In genomic region chr3:142295287-142295676, GRCm38 (mm10) we compare ENCODE assay signal across 13 mouse cellular contexts.
A peak's percentile ranks its signal among the peaks of the same experiment; 100 is the strongest.
DNase-seq lines count a peak whose midpoint lies in the region; ATAC-seq and TF ChIP-seq lines count a peak whose summit lies in the region.
"Had no signal": no experiment of that assay in that cellular context is flagged by ENCODE, and none has a peak within 500 bp of the region (broad histone marks: within the 10 kb centered on the region; RNA-seq: fewer than 3 reads in every experiment).

No protein-coding gene starts in this region.

- ATAC-seq in forebrain, embryonic 13.5 days = peak; percentile 36
- no peak for ATAC-seq in forebrain, postnatal 0 days
- 0 out of 2 replicates have a peak, but pooled peaks have one; percentile 34 for ATAC-seq in intestine, embryonic 15.5 days
- no peak; the same call in 1 of the 2 replicates for ATAC-seq in intestine, postnatal 0 days
- peak; percentile 25; the same call in 1 of the 2 replicates for ATAC-seq in neural tube, embryonic 11.5 days (ENCODE audit: insufficient read depth, low FRiP score, low TSS enrichment)
- ATAC-seq in stomach, postnatal 0 days (ENCODE audit: low FRiP score, low TSS enrichment) = peak; percentile 51; the same call in 1 of the 2 replicates
- ATAC-seq in cerebellum, adult (ENCODE audit: insufficient number of reproducible peaks, low FRiP score, low TSS enrichment) = no peak

- DNase-seq in forebrain, postnatal 0 days = no peak
- no peak for DNase-seq in neural tube, embryonic 11.5 days (ENCODE audit: low spot score)
- DNase-seq in neural tube, embryonic 10.5 days (ENCODE audit: extremely low spot score, low spot score) = no peak
- DNase-seq in stomach, postnatal 0 days (ENCODE audit: low spot score) = no peak
- DNase-seq: gastrocnemius, postnatal 14 days; spleen, adult 18-20 months had no signal

- H3K4me2 ChIP-seq in forebrain, embryonic 13.5 days = no peak overlapping the region
- H3K4me2 ChIP-seq in forebrain, postnatal 0 days (ENCODE audit: low read depth) = no peak overlapping the region
- H3K4me2 ChIP-seq in intestine, embryonic 15.5 days (replicated peaks) = no peak overlapping the region
- H3K4me2 ChIP-seq in intestine, postnatal 0 days (replicated peaks; ENCODE audit: low read depth) = no peak overlapping the region
- H3K4me2 ChIP-seq in neural tube, embryonic 11.5 days (ENCODE audit: low read depth) = no peak overlapping the region
- no peak overlapping the region for H3K4me2 ChIP-seq in stomach, postnatal 0 days (replicated peaks; ENCODE audit: low read depth)
- H3K4me2 ChIP-seq: heart, embryonic 13.5 days; liver, embryonic 15.5 days had no signal

- H3K4me3 ChIP-seq in forebrain, embryonic 13.5 days = no peak overlapping the region
- no peak overlapping the region for H3K4me3 ChIP-seq in forebrain, postnatal 0 days (ENCODE audit: low read depth, low read length)
- H3K4me3 ChIP-seq in intestine, embryonic 15.5 days (replicated peaks) = no peak overlapping the region
- H3K4me3 ChIP-seq in intestine, postnatal 0 days (ENCODE audit: low read depth, low read length) = no peak overlapping the region
- no peak overlapping the region for H3K4me3 ChIP-seq in neural tube, embryonic 11.5 days (ENCODE audit: low read depth, low read length)
- no peak overlapping the region for H3K4me3 ChIP-seq in stomach, postnatal 0 days (ENCODE audit: low read depth, low read length)
- H3K4me3 ChIP-seq: heart, embryonic 13.5 days; liver, embryonic 15.5 days had no signal

- no peaks in the 10 kb centered on the region for H3K36me3 ChIP-seq in forebrain, embryonic 13.5 days (ENCODE audit: poor library complexity, severe bottlenecking)
- no peaks in the 10 kb centered on the region for H3K36me3 ChIP-seq in forebrain, postnatal 0 days (ENCODE audit: insufficient read depth)
- H3K36me3 ChIP-seq in intestine, embryonic 15.5 days = no peaks in the 10 kb centered on the region
- H3K36me3 ChIP-seq in intestine, postnatal 0 days (ENCODE audit: control insufficient read depth, insufficient read depth) = peaks cover 6% of the 10 kb centered on the region; the same call in 1 of the 2 replicates
- no peaks in the 10 kb centered on the region for H3K36me3 ChIP-seq in neural tube, embryonic 11.5 days (ENCODE audit: control insufficient read depth, insufficient read depth, low read length)
- H3K36me3 ChIP-seq in stomach, postnatal 0 days (ENCODE audit: control insufficient read depth, insufficient read depth, low read length) = 0 out of 2 replicates have a peak, but pooled peaks cover 2% of the 10 kb centered on the region
- H3K36me3 ChIP-seq: liver, embryonic 15.5 days had no signal

- no peaks in the 10 kb centered on the region for H3K9me3 ChIP-seq in forebrain, embryonic 13.5 days (replicated peaks)
- H3K9me3 ChIP-seq in forebrain, postnatal 0 days (ENCODE audit: low read length) = no peaks in the 10 kb centered on the region
- H3K9me3 ChIP-seq in intestine, embryonic 15.5 days = no peaks in the 10 kb centered on the region
- H3K9me3 ChIP-seq in intestine, postnatal 0 days (ENCODE audit: control insufficient read depth) = no peaks in the 10 kb centered on the region
- no peaks in the 10 kb centered on the region for H3K9me3 ChIP-seq in neural tube, embryonic 11.5 days (ENCODE audit: control insufficient read depth, low read length)
- no peaks in the 10 kb centered on the region for H3K9me3 ChIP-seq in stomach, postnatal 0 days (ENCODE audit: control insufficient read depth, low read length)
- H3K9me3 ChIP-seq: heart, embryonic 13.5 days; liver, embryonic 15.5 days had no signal

- no peaks in the 10 kb centered on the region for H3K27me3 ChIP-seq in forebrain, embryonic 13.5 days
- no peaks in the 10 kb centered on the region for H3K27me3 ChIP-seq in forebrain, postnatal 0 days (ENCODE audit: insufficient read depth, low read length)
- no peaks in the 10 kb centered on the region for H3K27me3 ChIP-seq in intestine, embryonic 15.5 days (replicated peaks)
- no peaks in the 10 kb centered on the region for H3K27me3 ChIP-seq in intestine, postnatal 0 days (replicated peaks; ENCODE audit: control insufficient read depth, insufficient read depth, low read length)
- no peaks in the 10 kb centered on the region for H3K27me3 ChIP-seq in neural tube, embryonic 11.5 days (ENCODE audit: control insufficient read depth, insufficient read depth, low read length)
- H3K27me3 ChIP-seq in stomach, postnatal 0 days (ENCODE audit: control insufficient read depth, insufficient read depth, low read length) = no peaks in the 10 kb centered on the region
- H3K27me3 ChIP-seq: heart, embryonic 13.5 days; liver, embryonic 15.5 days had no signal

- TF ChIP-seq CTCF in forebrain, postnatal 0 days (IDR thresholded peaks at IDR 0.05; ENCODE audit: low read depth) = no peak
- no peak for TF ChIP-seq CTCF in intestine, postnatal 0 days (IDR thresholded peaks at IDR 0.05; ENCODE audit: low read depth)
- no peak for TF ChIP-seq CTCF in stomach, postnatal 0 days (IDR thresholded peaks at IDR 0.05; ENCODE audit: low read depth)

- H3K9ac ChIP-seq in forebrain, embryonic 13.5 days = no peak overlapping the region
- no peak overlapping the region for H3K9ac ChIP-seq in forebrain, postnatal 0 days
- H3K9ac ChIP-seq in intestine, embryonic 15.5 days = no peak overlapping the region
- H3K9ac ChIP-seq in intestine, postnatal 0 days (ENCODE audit: low read depth, low read length) = no peak overlapping the region
- no peak overlapping the region for H3K9ac ChIP-seq in neural tube, embryonic 11.5 days (ENCODE audit: low read length)
- no peak overlapping the region for H3K9ac ChIP-seq in stomach, postnatal 0 days (ENCODE audit: low read length)
- H3K9ac ChIP-seq: heart, embryonic 13.5 days; liver, embryonic 15.5 days had no signal

- no peaks in the 10 kb centered on the region for H3K4me1 ChIP-seq in forebrain, embryonic 13.5 days
- no peaks in the 10 kb centered on the region for H3K4me1 ChIP-seq in forebrain, postnatal 0 days (ENCODE audit: insufficient read depth)
- H3K4me1 ChIP-seq in intestine, embryonic 15.5 days (replicated peaks) = no peaks in the 10 kb centered on the region
- no peaks in the 10 kb centered on the region for H3K4me1 ChIP-seq in intestine, postnatal 0 days (replicated peaks; ENCODE audit: control insufficient read depth, insufficient read depth, low read length)
- no peaks in the 10 kb centered on the region for H3K4me1 ChIP-seq in neural tube, embryonic 11.5 days (ENCODE audit: control insufficient read depth, insufficient read depth, low read length)
- H3K4me1 ChIP-seq in stomach, postnatal 0 days (replicated peaks; ENCODE audit: control insufficient read depth, insufficient read depth) = no peaks in the 10 kb centered on the region
- H3K4me1 ChIP-seq: liver, embryonic 15.5 days had no signal

- TF ChIP-seq EP300 in stomach, postnatal 0 days (optimal IDR thresholded peaks at IDR 0.05) = no peak

- WGBS in forebrain, embryonic 13.5 days = 84% methylated on average over 7 of the region's 7 CpGs
- WGBS in forebrain, postnatal 0 days = 85% methylated on average over 7 of the region's 7 CpGs
- WGBS in intestine, embryonic 15.5 days = 80% methylated on average over 7 of the region's 7 CpGs
- WGBS in intestine, postnatal 0 days = 86% methylated on average over 7 of the region's 7 CpGs
- 82% methylated on average over 7 of the region's 7 CpGs for WGBS in neural tube, embryonic 11.5 days
- WGBS in stomach, postnatal 0 days = 82% methylated on average over 7 of the region's 7 CpGs

- H3K27ac ChIP-seq in forebrain, embryonic 13.5 days = no peak overlapping the region
- H3K27ac ChIP-seq in forebrain, postnatal 0 days (ENCODE audit: low read depth, low read length) = no peak overlapping the region
- H3K27ac ChIP-seq in intestine, embryonic 15.5 days = no peak overlapping the region
- no peak overlapping the region for H3K27ac ChIP-seq in intestine, postnatal 0 days (ENCODE audit: low read depth, low read length)
- H3K27ac ChIP-seq in neural tube, embryonic 11.5 days (ENCODE audit: low read depth, low read length) = no peak overlapping the region
- H3K27ac ChIP-seq in stomach, postnatal 0 days (replicated peaks) = peak overlapping the region; percentile 63; the same call in 1 of the 2 replicates
- H3K27ac ChIP-seq: heart, embryonic 13.5 days; liver, embryonic 15.5 days; macrophage had no signal

Comparison
In these comparisons a context has a peak if more than half of its experiments do, and no peak if none do; other contexts are left out.
1. ATAC-seq: peak in forebrain, embryonic 13.5 days (single experiment), intestine, embryonic 15.5 days (single experiment), neural tube, embryonic 11.5 days (single experiment) and stomach, postnatal 0 days (single experiment); none in forebrain, postnatal 0 days (single experiment), intestine, postnatal 0 days (single experiment) and cerebellum, adult (single experiment).